Mouse (Mus musculus) frontal cortex, postnatal 14 days (tissue): Measurements from ENCODE around the gene Zfp189.

Experiments
- DNase-seq, 2 experiments: peaks; one replicate each; pipeline ENCODE4 v3.0.0; 2022; ENCODE audit warnings: low spot score in 2 of 2

Zfp189 gene

GRCm38 (mm10) chr4:49536671-49537070 lies 15.7 kb downstream of the Zfp189 start:
- no peak for DNase-seq

GRCm38 (mm10) chr4:49539665-49540064 lies 18.7 kb downstream of the Zfp189 start:
- no peak for DNase-seq

GRCm38 (mm10) chr4:49540966-49541365 lies 20.0 kb downstream of the Zfp189 start:
- DNase-seq = no peak

- no peak for DNase-seq
Measured at GRCm38 (mm10) chr4:49546026-49546425, 25.1 kb downstream of the Zfp189 start.

- DNase-seq = no peak
Measured at GRCm38 (mm10) chr4:49546873-49547543, 26.0 kb downstream of the Zfp189 start.

- DNase-seq = no peak
Measured at GRCm38 (mm10) chr4:49547544-49548219, 26.7 kb downstream of the Zfp189 start.

GRCm38 (mm10) chr4:49549383-49549782 lies 28.4 kb downstream of the Zfp189 start, which contains the start of gene Aldob:
Aldob (minus strand) TSS chr4:49549546.
- DNase-seq = no peak

GRCm38 (mm10) chr4:49553380-49553779 lies 32.4 kb downstream of the Zfp189 start:
- no peak for DNase-seq

- DNase-seq = no peak
Measured at GRCm38 (mm10) chr4:49557375-49557774, 36.4 kb downstream of the Zfp189 start.

GRCm38 (mm10) chr4:49558181-49558580 lies 37.2 kb downstream of the Zfp189 start:
- no peak for DNase-seq

GRCm38 (mm10) chr4:49559915-49560772 lies 39.2 kb downstream of the Zfp189 start:
- DNase-seq = peak; percentile 13 to 20

GRCm38 (mm10) chr4:49567613-49568012 lies 46.6 kb downstream of the Zfp189 start:
- DNase-seq = peak in 1 of 2 experiments; percentile 61

- DNase-seq = no peak
Measured at GRCm38 (mm10) chr4:49572194-49572593, 51.2 kb downstream of the Zfp189 start.
